Mouse (Mus musculus) G1E (cell line): Measurements from ENCODE around the gene Tssk6.

Experiments
- CTCF ChIP-seq: IDR thresholded peaks from 2 replicates; pipeline ENCODE4 v1.5.1; 2012; ENCODE audit warnings: low read depth, low read length, inconsistent platforms, mixed read lengths
- POLR2AphosphoS5 ChIP-seq: IDR thresholded peaks from 2 replicates; pipeline ENCODE4 v1.6.1; 2012; ENCODE audit warnings: low read depth, low read length, inconsistent platforms; ENCODE audit not compliant: insufficient replicate concordance

DNA sequence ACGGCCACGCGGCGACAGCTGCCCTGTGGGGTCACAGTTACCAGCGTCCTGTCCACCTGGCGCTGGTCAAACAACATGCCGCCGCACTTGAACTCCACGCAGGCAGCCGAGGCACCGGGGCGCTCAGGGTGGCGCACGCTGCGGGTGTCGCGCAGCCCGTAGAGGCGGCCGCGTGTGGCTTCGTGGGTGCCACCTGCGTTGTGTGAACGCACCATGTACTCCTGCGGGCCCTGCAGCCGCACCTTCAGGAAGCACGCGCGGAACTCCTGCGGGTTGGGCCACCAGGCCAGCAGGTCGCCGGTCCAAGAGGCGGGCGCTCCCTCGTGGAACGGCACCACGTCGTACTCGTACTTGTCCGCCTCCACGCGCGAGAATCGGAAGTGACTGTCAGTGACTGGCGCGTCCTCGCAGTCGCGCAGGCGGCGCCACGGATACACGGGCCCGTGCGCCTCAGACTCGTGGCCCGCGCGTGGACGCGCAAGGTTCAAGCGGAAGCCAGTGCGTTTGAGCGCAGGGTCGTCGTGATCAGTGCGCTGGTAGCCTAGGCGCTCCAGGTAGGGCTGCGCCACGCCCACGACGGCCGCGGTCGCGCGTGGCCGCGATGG lies 20.6 kb upstream of the Tssk6 start:
- TF ChIP-seq POLR2AphosphoS5 (no peak), CTCF (no peak)
